ENCODE assay signal across 8 mouse cellular contexts in genomic region chr3:129836051-129836697, GRCm38 (mm10). TPM values are rescaled to one million over a fixed set of nuclear protein-coding genes. Genes with fewer than 3 reads are reported as not detected.
A peak's percentile ranks its signal among the peaks of the same experiment; 100 is the strongest.
DNase-seq lines count a peak whose midpoint lies in the region; ATAC-seq and TF ChIP-seq lines count a peak whose summit lies in the region.

No protein-coding gene starts in this region.

- peak overlapping the region; percentile 79 for H3K27ac ChIP-seq in intestine, embryonic 15.5 days
- peak overlapping the region; percentile 89 for H3K27ac ChIP-seq in liver, postnatal 0 days (ENCODE audit: low read depth)

- no peaks in the 10 kb centered on the region for H3K4me1 ChIP-seq in intestine, embryonic 15.5 days (replicated peaks)
- H3K4me1 ChIP-seq in liver, postnatal 0 days (ENCODE audit: insufficient read depth), result peaks cover 21% of the 10 kb centered on the region

- no peaks in the 10 kb centered on the region for H3K9me3 ChIP-seq in intestine, embryonic 15.5 days
- no peaks in the 10 kb centered on the region for H3K9me3 ChIP-seq in liver, postnatal 0 days (ENCODE audit: low read length)

- H3K9ac ChIP-seq in intestine, embryonic 15.5 days, result no peak overlapping the region
- H3K9ac ChIP-seq in liver, postnatal 0 days (replicated peaks), result no peak overlapping the region

- no peaks in the 10 kb centered on the region for H3K27me3 ChIP-seq in intestine, embryonic 15.5 days (replicated peaks)
- no peaks in the 10 kb centered on the region for H3K27me3 ChIP-seq in liver, postnatal 0 days (ENCODE audit: insufficient read depth, low read length)

- no peak for TF ChIP-seq CTCF in liver, postnatal 0 days (IDR thresholded peaks at IDR 0.05; ENCODE audit: low read depth)

- ATAC-seq in intestine, embryonic 15.5 days, result peak; percentile 84
- ATAC-seq in liver, postnatal 0 days, result peak; percentile 75
- no peak for ATAC-seq in frontal cortex, adult (ENCODE audit: low TSS enrichment)
- ATAC-seq in monocyte, adult 5-6 weeks (replicated peaks; ENCODE audit: insufficient number of reproducible peaks, low FRiP score, low TSS enrichment, poor library complexity, severe bottlenecking), result no peak

- H3K4me3 ChIP-seq in intestine, embryonic 15.5 days (replicated peaks), result peak overlapping the region; percentile 21; the same call in 1 of the 2 replicates
- H3K4me3 ChIP-seq in liver, postnatal 0 days (ENCODE audit: low read depth, low read length), result peak overlapping the region; percentile 41

- TF ChIP-seq EP300 in liver, postnatal 0 days (IDR thresholded peaks at IDR 0.05; ENCODE audit: low read depth), result no peak

- peak; percentile 22 for DNase-seq in urinary bladder, postnatal 14 days (ENCODE audit: low spot score)
- no peak for DNase-seq in urinary bladder, adult 2 months (ENCODE audit: low spot score)
- DNase-seq in liver, postnatal 0 days, result peak; percentile 55
- DNase-seq in yolk sac, embryonic 10.5 days (ENCODE audit: low spot score), result peak; percentile 78
- no peak for DNase-seq in testis, postnatal 10 days (ENCODE audit: low spot score)

- H3K4me2 ChIP-seq in intestine, embryonic 15.5 days (replicated peaks), result peak overlapping the region; percentile 56
- peak overlapping the region; percentile 63 for H3K4me2 ChIP-seq in liver, postnatal 0 days (ENCODE audit: low read depth, low read length)

- WGBS in intestine, embryonic 15.5 days, result 13% methylated on average over 11 of the region's 11 CpGs
- WGBS in liver, postnatal 0 days (ENCODE audit: insufficient replicate concordance), result 17% methylated on average over 11 of the region's 11 CpGs

- no peaks in the 10 kb centered on the region for H3K36me3 ChIP-seq in intestine, embryonic 15.5 days
- no peaks in the 10 kb centered on the region for H3K36me3 ChIP-seq in liver, postnatal 0 days (replicated peaks; ENCODE audit: insufficient read depth, low read length)

RNA-seq across cellular contexts. Expression of gene Cfi, which starts 0.5 kb away (rescaled TPM):
- 0.34 and 0.39 TPM in 2 replicates for polyA plus RNA-seq in urinary bladder, adult 2 months (2012; rRNA removed)
- 57.2 and 57.9 TPM in 2 replicates for polyA plus RNA-seq in intestine, embryonic 15.5 days (2015; fragmentation: Nextera tagmentation; extraction: Ambion mirVana)
- 444 and 454 TPM in 2 replicates for polyA plus RNA-seq in liver, postnatal 0 days (2015; fragmentation: Nextera tagmentation; extraction: Ambion mirVana)
- total RNA-seq in monocyte, adult 5-6 weeks (2017), result not detected in 3 replicates

RNA-seq across cellular contexts. Expression of gene Gar1, which starts 5.0 kb away (rescaled TPM):
- 42.3 and 44.0 TPM in 2 replicates for polyA plus RNA-seq in urinary bladder, adult 2 months (2012; rRNA removed)
- 87.7 and 93.2 TPM in 2 replicates for polyA plus RNA-seq in intestine, embryonic 15.5 days (2015; fragmentation: Nextera tagmentation; extraction: Ambion mirVana)
- polyA plus RNA-seq in liver, postnatal 0 days (2015; fragmentation: Nextera tagmentation; extraction: Ambion mirVana), result 23.2 and 25.7 TPM in 2 replicates
- 5.0 to 8.2 TPM (median 5.2 TPM) in 3 replicates for total RNA-seq in monocyte, adult 5-6 weeks (2017)

RNA-seq across cellular contexts. Expression of gene Rrh, which starts 13.8 kb away (rescaled TPM):
- polyA plus RNA-seq in urinary bladder, adult 2 months (2012; rRNA removed), result 0.19 and 0.24 TPM in 2 replicates
- not detected in 2 replicates for polyA plus RNA-seq in intestine, embryonic 15.5 days (2015; fragmentation: Nextera tagmentation; extraction: Ambion mirVana)
- polyA plus RNA-seq in liver, postnatal 0 days (2015; fragmentation: Nextera tagmentation; extraction: Ambion mirVana), result not detected in 2 replicates
- total RNA-seq in monocyte, adult 5-6 weeks (2017), result 0.76 TPM in 1 of 3 replicates, not detected in the others

RNA-seq across cellular contexts. Expression of gene Lrit3, which starts 32.3 kb away (rescaled TPM):
- 0.12 and 0.16 TPM in 2 replicates for polyA plus RNA-seq in urinary bladder, adult 2 months (2012; rRNA removed)
- not detected in 2 replicates for polyA plus RNA-seq in intestine, embryonic 15.5 days (2015; fragmentation: Nextera tagmentation; extraction: Ambion mirVana)
- polyA plus RNA-seq in liver, postnatal 0 days (2015; fragmentation: Nextera tagmentation; extraction: Ambion mirVana), result not detected in 2 replicates
- total RNA-seq in monocyte, adult 5-6 weeks (2017), result not detected in 3 replicates

RNA-seq across cellular contexts. Expression of gene Pla2g12a, which starts 42.2 kb away (rescaled TPM):
- 20.2 and 23.8 TPM in 2 replicates for polyA plus RNA-seq in urinary bladder, adult 2 months (2012; rRNA removed)
- polyA plus RNA-seq in intestine, embryonic 15.5 days (2015; fragmentation: Nextera tagmentation; extraction: Ambion mirVana), result 68.9 and 69.1 TPM in 2 replicates
- 58.4 and 61.3 TPM in 2 replicates for polyA plus RNA-seq in liver, postnatal 0 days (2015; fragmentation: Nextera tagmentation; extraction: Ambion mirVana)
- total RNA-seq in monocyte, adult 5-6 weeks (2017), result 1.3 to 6.7 TPM (median 4.7 TPM) in 3 replicates

Comparison
In these comparisons a context has a peak if more than half of its experiments do, and no peak if none do; other contexts are left out.
1. DNase-seq: peak in urinary bladder, postnatal 14 days (single experiment), liver, postnatal 0 days (single experiment) and yolk sac, embryonic 10.5 days (single experiment); none in urinary bladder, adult 2 months (single experiment) and testis, postnatal 10 days (single experiment).
2. ATAC-seq: peak in intestine, embryonic 15.5 days (single experiment) and liver, postnatal 0 days (single experiment); none in frontal cortex, adult (single experiment) and monocyte, adult 5-6 weeks (single experiment).
3. RNA of gene Cfi, which starts 0.5 kb away (polyA plus RNA-seq): 444 to 454 TPM in liver, postnatal 0 days and 57.2 to 57.9 TPM in intestine, embryonic 15.5 days; 0.34 to 0.39 TPM in urinary bladder, adult 2 months; every median in the first group is over 10 times any median in the second.